Mouse (Mus musculus): ENCODE measurements around the gene 2310079G19Rik. TPM values are rescaled to one million over a fixed set of nuclear protein-coding genes. Genes with fewer than 3 reads are reported as not detected.

Gene 2310079G19Rik
- polyA plus RNA-seq, 1 experiment from 2014 or later: not detected

GRCm38 (mm10) chr16:88604570-88604969 lies 22.9 kb downstream of the 2310079G19Rik start:
- ATAC-seq (ENCODE audit: low FRiP score, low read depth): no peak
- no peak overlapping the region for H3K4me3 ChIP-seq
- H3K9ac ChIP-seq: no peak overlapping the region
- H3K9me3 ChIP-seq: no peaks in the 10 kb centered on the region
- WGBS: 87% methylated on average over 6 of the region's 6 CpGs
- H3K27me3 ChIP-seq: no peaks in the 10 kb centered on the region
- no peaks in the 10 kb centered on the region for H3K36me3 ChIP-seq
- no peak overlapping the region for H3K27ac ChIP-seq (replicated peaks)
- H3K4me2 ChIP-seq: no peak overlapping the region
- no peaks in the 10 kb centered on the region for H3K4me1 ChIP-seq (replicated peaks)

- Histone ChIP-seq H3K27me3 (no peaks in the 10 kb centered on the region), H3K36me3 (no peaks in the 10 kb centered on the region), H3K9me3 (no peaks in the 10 kb centered on the region), H3K27ac (replicated peaks) (no peak overlapping the region), H3K4me2 (no peak overlapping the region), H3K4me1 (replicated peaks) (no peaks in the 10 kb centered on the region), H3K4me3 (no peak overlapping the region), H3K9ac (no peak overlapping the region)
- ATAC-seq (ENCODE audit: low FRiP score, low read depth): no peak
- 68% methylated on average over 1 of the region's 1 CpGs for WGBS
Observed at GRCm38 (mm10) chr16:88602464-88602863, 25.0 kb downstream of the 2310079G19Rik start.

GRCm38 (mm10) chr16:88600303-88600702 lies 27.2 kb downstream of the 2310079G19Rik start:
- no peak overlapping the region for H3K4me2 ChIP-seq
- WGBS: 82% methylated on average over 8 of the region's 8 CpGs
- no peak overlapping the region for H3K9ac ChIP-seq
- H3K4me3 ChIP-seq: no peak overlapping the region
- no peak for ATAC-seq (ENCODE audit: low FRiP score, low read depth)
- H3K27me3 ChIP-seq: no peaks in the 10 kb centered on the region
- no peaks in the 10 kb centered on the region for H3K36me3 ChIP-seq
- H3K27ac ChIP-seq (replicated peaks): no peak overlapping the region
- no peaks in the 10 kb centered on the region for H3K9me3 ChIP-seq
- no peaks in the 10 kb centered on the region for H3K4me1 ChIP-seq (replicated peaks)

GRCm38 (mm10) chr16:88599504-88600237 lies 27.8 kb downstream of the 2310079G19Rik start:
- no peak for ATAC-seq (ENCODE audit: low FRiP score, low read depth)
- 65% methylated on average over 16 of the region's 16 CpGs for WGBS
- Histone ChIP-seq H3K36me3 (no peaks in the 10 kb centered on the region), H3K9ac (no peak overlapping the region), H3K4me2 (no peak overlapping the region), H3K4me1 (replicated peaks) (no peaks in the 10 kb centered on the region), H3K4me3 (no peak overlapping the region), H3K27ac (replicated peaks) (no peak overlapping the region), H3K9me3 (no peaks in the 10 kb centered on the region), H3K27me3 (no peaks in the 10 kb centered on the region)

- H3K4me2 ChIP-seq: no peak overlapping the region
- H3K4me1 ChIP-seq (replicated peaks): no peaks in the 10 kb centered on the region
- H3K27me3 ChIP-seq: no peaks in the 10 kb centered on the region
- H3K4me3 ChIP-seq: no peak overlapping the region
- no peak overlapping the region for H3K27ac ChIP-seq (replicated peaks)
- ATAC-seq (ENCODE audit: low FRiP score, low read depth): no peak
- H3K36me3 ChIP-seq: no peaks in the 10 kb centered on the region
- no peak overlapping the region for H3K9ac ChIP-seq
- no peaks in the 10 kb centered on the region for H3K9me3 ChIP-seq
Observed at GRCm38 (mm10) chr16:88592758-88593157, 34.7 kb downstream of the 2310079G19Rik start.

GRCm38 (mm10) chr16:88583338-88583737 lies 44.1 kb downstream of the 2310079G19Rik start:
- ATAC-seq (ENCODE audit: low FRiP score, low read depth): no peak
- Histone ChIP-seq H3K4me1 (replicated peaks) (no peaks in the 10 kb centered on the region), H3K9ac (no peak overlapping the region), H3K4me3 (no peak overlapping the region), H3K4me2 (no peak overlapping the region), H3K36me3 (no peaks in the 10 kb centered on the region), H3K27ac (replicated peaks) (no peak overlapping the region), H3K27me3 (no peaks in the 10 kb centered on the region), H3K9me3 (no peaks in the 10 kb centered on the region)
- WGBS: 89% methylated on average over 9 of the region's 9 CpGs

Other genes starting within 250 kb of the 2310079G19Rik start
- not detected in 2 replicates for gene Cldn17, start 120.7 kb downstream of the 2310079G19Rik start, polyA plus RNA-seq (2015; fragmentation: Nextera tagmentation; extraction: Ambion mirVana)
- gene Cldn8, start 64.5 kb downstream of the 2310079G19Rik start, polyA plus RNA-seq (2015; fragmentation: Nextera tagmentation; extraction: Ambion mirVana): not detected in 2 replicates
- gene Krtap24-1, start 15.4 kb downstream of the 2310079G19Rik start, polyA plus RNA-seq (2015; fragmentation: Nextera tagmentation; extraction: Ambion mirVana): not detected in 2 replicates
- not detected in 2 replicates for gene Krtap26-1, start 20.1 kb upstream of the 2310079G19Rik start, polyA plus RNA-seq (2015; fragmentation: Nextera tagmentation; extraction: Ambion mirVana)
- not detected in 2 replicates for gene Krtap27-1, start 44.0 kb upstream of the 2310079G19Rik start, polyA plus RNA-seq (2015; fragmentation: Nextera tagmentation; extraction: Ambion mirVana)
- gene 2310061N02Rik, start 80.3 kb upstream of the 2310079G19Rik start, polyA plus RNA-seq (2015; fragmentation: Nextera tagmentation; extraction: Ambion mirVana): not detected in 2 replicates
- not detected in 2 replicates for gene Krtap13-1, start 101.2 kb upstream of the 2310079G19Rik start, polyA plus RNA-seq (2015; fragmentation: Nextera tagmentation; extraction: Ambion mirVana)
- not detected in 2 replicates for gene Krtap13, start 124.0 kb upstream of the 2310079G19Rik start, polyA plus RNA-seq (2015; fragmentation: Nextera tagmentation; extraction: Ambion mirVana)
- gene 2310034C09Rik, start 131.2 kb upstream of the 2310079G19Rik start, polyA plus RNA-seq (2015; fragmentation: Nextera tagmentation; extraction: Ambion mirVana): not detected in 2 replicates
- gene 2310057N15Rik, start 146.5 kb upstream of the 2310079G19Rik start, polyA plus RNA-seq (2015; fragmentation: Nextera tagmentation; extraction: Ambion mirVana): not detected in 2 replicates
- not detected in 2 replicates for gene Gm5965, start 150.2 kb upstream of the 2310079G19Rik start, polyA plus RNA-seq (2015; fragmentation: Nextera tagmentation; extraction: Ambion mirVana)
- not detected in 2 replicates for gene Gm20741, start 184.6 kb upstream of the 2310079G19Rik start, polyA plus RNA-seq (2015; fragmentation: Nextera tagmentation; extraction: Ambion mirVana)
- gene Krtap15, start 192.5 kb upstream of the 2310079G19Rik start, polyA plus RNA-seq (2015; fragmentation: Nextera tagmentation; extraction: Ambion mirVana): not detected in 2 replicates
- not detected in 2 replicates for gene Krtap14, start 198.5 kb upstream of the 2310079G19Rik start, polyA plus RNA-seq (2015; fragmentation: Nextera tagmentation; extraction: Ambion mirVana)
- not detected in 2 replicates for gene Krtap19-1, start 241.7 kb upstream of the 2310079G19Rik start, polyA plus RNA-seq (2015; fragmentation: Nextera tagmentation; extraction: Ambion mirVana)
- not detected in 2 replicates for gene Krtap19-2, start 246.6 kb upstream of the 2310079G19Rik start, polyA plus RNA-seq (2015; fragmentation: Nextera tagmentation; extraction: Ambion mirVana)

All from hindbrain, embryonic 15.5 days (tissue).